Mouse (Mus musculus): Measurements from ENCODE around the gene Spata25.
"Not testable (repeated sequence)": the region's sequence is repeated elsewhere in the genome, so short reads cannot be mapped to it uniquely, and the experiment has no call there.

Gene Spata25

GRCm38 (mm10) chr2:164805332-164805718, 23.0 kb downstream of the Spata25 start:
- DNase-seq (ENCODE audit: low read depth, low spot score): no peak

GRCm38 (mm10) chr2:164804533-164805331, 23.6 kb downstream of the Spata25 start, which contains the start of the genes Acot8 and Zswim3:
Gene Acot8 (minus strand): TSS chr2:164804882.
Gene Zswim3 (plus strand): TSS chr2:164805098.
- DNase-seq (ENCODE audit: low read depth, low spot score): peak; percentile 99

- no peak for DNase-seq (ENCODE audit: low read depth, low spot score)
These were observed 24.4 kb downstream of the Spata25 start for GRCm38 (mm10) chr2:164803921-164804313.

GRCm38 (mm10) chr2:164803201-164803920, 25.0 kb downstream of the Spata25 start:
- no peak for DNase-seq (ENCODE audit: low read depth, low spot score)

GRCm38 (mm10) chr2:164800252-164801004, 27.9 kb downstream of the Spata25 start:
- DNase-seq (ENCODE audit: low read depth, low spot score): no peak

- DNase-seq (ENCODE audit: low read depth, low spot score): not testable (repeated sequence)
These were observed 29.8 kb downstream of the Spata25 start for GRCm38 (mm10) chr2:164798554-164798953.

GRCm38 (mm10) chr2:164795868-164796267, 32.5 kb downstream of the Spata25 start:
- no peak for DNase-seq (ENCODE audit: low read depth, low spot score)

GRCm38 (mm10) chr2:164794293-164794692, 34.0 kb downstream of the Spata25 start:
- DNase-seq (ENCODE audit: low read depth, low spot score): peak; percentile 89

GRCm38 (mm10) chr2:164793772-164794171, 34.6 kb downstream of the Spata25 start:
- DNase-seq (ENCODE audit: low read depth, low spot score): no peak

- DNase-seq (ENCODE audit: low read depth, low spot score): peak; percentile 65
These were observed 35.1 kb downstream of the Spata25 start for GRCm38 (mm10) chr2:164793236-164793635.

GRCm38 (mm10) chr2:164792400-164793190, 35.7 kb downstream of the Spata25 start:
- DNase-seq (ENCODE audit: low read depth, low spot score): no peak

GRCm38 (mm10) chr2:164791841-164792261, 36.5 kb downstream of the Spata25 start:
- DNase-seq (ENCODE audit: low read depth, low spot score): no peak

- no peak for DNase-seq (ENCODE audit: low read depth, low spot score)
These were observed 37.9 kb downstream of the Spata25 start for GRCm38 (mm10) chr2:164790451-164790850.

GRCm38 (mm10) chr2:164788411-164788810, 39.9 kb downstream of the Spata25 start:
- no peak for DNase-seq (ENCODE audit: low read depth, low spot score)

GRCm38 (mm10) chr2:164787779-164788178, 40.6 kb downstream of the Spata25 start:
- DNase-seq (ENCODE audit: low read depth, low spot score): no peak

GRCm38 (mm10) chr2:164787032-164787431, 41.3 kb downstream of the Spata25 start:
- DNase-seq (ENCODE audit: low read depth, low spot score): no peak

GRCm38 (mm10) chr2:164786388-164786885, 41.9 kb downstream of the Spata25 start:
- DNase-seq (ENCODE audit: low read depth, low spot score): no peak

- peak; percentile 85 for DNase-seq (ENCODE audit: low read depth, low spot score)
These were observed 42.6 kb downstream of the Spata25 start, which contains the start of gene Snx21 for GRCm38 (mm10) chr2:164785481-164786387. Gene Snx21 (plus strand): TSS chr2:164785823.

GRCm38 (mm10) chr2:164784869-164785420, 43.4 kb downstream of the Spata25 start:
- no peak for DNase-seq (ENCODE audit: low read depth, low spot score)

Measured in mesoderm, embryonic 11.5 days (tissue).